Mouse (Mus musculus) left cerebral cortex, adult 2 months (tissue): Measurements from ENCODE around the gene Sec22a. TPM values are rescaled to one million over a fixed set of nuclear protein-coding genes. Genes with fewer than 3 reads are reported as not detected.

Source experiments
- DNase-seq, 2 experiments: peaks; one replicate each; pipeline ENCODE4 v3.0.0; 2021 to 2022; ENCODE audit warnings: low spot score in 2 of 2, mixed read lengths in 1 of 2; ENCODE audit errors: extremely low spot score in 1 of 2
- H3K27ac ChIP-seq: fragments of 200-600 bp; 2 replicates; pipeline ENCODE4 v1.8.1; 2022
- H3K4me3 ChIP-seq: fragments of 200-600 bp; 2 replicates; pipeline ENCODE4 v1.8.1; 2022
- CTCF ChIP-seq: fragments of 200-600 bp; IDR thresholded peaks from 2 replicates; pipeline ENCODE4 v1.8.1; 2022; ENCODE audit warnings: antibody characterized with exemption, mild to moderate bottlenecking, moderate library complexity
- intact Hi-C: fragments of 180-260 bp; cut with DNase I; formaldehyde crosslinking; loops from one replicate; pipeline ENCODE4 v1.15.1; 2025
- total RNA-seq, 2 experiments: library from RNA; stranded (reverse); gene quantifications; 2 replicates each; pipeline ENCODE4 v1.2.3; 2021

Gene Sec22a
- total RNA-seq, 2 experiments from 2014 or later = 12.9 to 14.1 TPM

DNA sequence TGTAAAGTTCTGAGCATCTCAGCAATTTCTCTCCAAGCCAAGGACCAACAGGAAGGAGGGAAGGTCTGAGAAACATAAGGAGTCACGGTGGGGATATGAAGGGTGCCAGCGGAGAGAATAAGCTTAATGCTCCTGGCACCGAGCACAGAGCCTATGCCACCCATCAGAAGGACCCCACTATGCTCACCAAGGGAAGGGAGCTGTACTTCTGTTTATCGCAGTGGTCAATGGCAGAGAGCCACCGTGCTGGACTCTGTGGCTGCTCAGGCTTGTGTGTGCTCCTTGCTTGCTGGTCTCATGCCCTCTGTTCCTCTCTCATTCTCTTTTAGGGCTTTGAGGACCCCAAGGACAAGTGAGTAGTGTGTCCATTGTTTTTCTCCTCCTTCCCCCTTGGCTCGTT lies 85.6 kb downstream of the Sec22a start:
- no peak overlapping the region for H3K4me3 ChIP-seq
- H3K27ac ChIP-seq = no peak overlapping the region
- DNase-seq = no peak
- intact Hi-C loops = no loop called here
- no peak for TF ChIP-seq CTCF

DNA sequence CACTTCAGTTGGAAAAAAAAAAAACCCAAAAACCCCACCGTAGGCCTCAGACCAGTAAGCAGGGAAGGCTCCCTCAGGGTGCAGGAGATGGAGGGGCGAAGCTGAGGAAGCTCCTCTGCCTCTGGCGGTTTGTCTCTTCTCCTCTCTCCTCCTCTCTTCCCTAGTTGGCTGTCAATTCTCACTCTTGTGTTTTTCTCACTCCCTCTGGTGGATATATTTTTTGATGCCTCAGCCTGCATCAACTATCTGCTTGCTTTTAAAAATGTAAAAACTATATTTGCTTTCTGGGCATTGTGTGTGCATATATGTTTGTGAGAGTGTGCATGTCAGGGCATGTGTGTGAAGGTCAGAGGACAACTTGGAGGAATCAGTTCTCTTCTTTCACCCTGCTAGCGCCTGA lies 91.3 kb downstream of the Sec22a start:
- intact Hi-C loops = no loop called here
- Histone ChIP-seq H3K4me3 (no peak overlapping the region), H3K27ac (no peak overlapping the region)
- peak; percentile 35; the same call in 1 of the 2 replicates for TF ChIP-seq CTCF
- DNase-seq = no peak

- Histone ChIP-seq H3K4me3 (no peak overlapping the region), H3K27ac (no peak overlapping the region)
- intact Hi-C loops = loop anchor here (2.0 kb wide), 1 partner anchor 215 kb away; no protein-coding TSS in a partner anchor
- no peak for DNase-seq
- peak; percentile 45 for TF ChIP-seq CTCF
These were observed 92.1 kb downstream of the Sec22a start for GRCm38 (mm10) chr16:35271572-35271971.

GRCm38 (mm10) chr16:35270945-35271344 lies 92.8 kb downstream of the Sec22a start:
- H3K27ac ChIP-seq = no peak overlapping the region
- H3K4me3 ChIP-seq = no peak overlapping the region
- TF ChIP-seq CTCF = no peak
- DNase-seq = no peak
- intact Hi-C loops = loop anchor here (1.0 to 2.0 kb wide), 3 partner anchors 116 to 214 kb away; no protein-coding TSS in a partner anchor

DNA sequence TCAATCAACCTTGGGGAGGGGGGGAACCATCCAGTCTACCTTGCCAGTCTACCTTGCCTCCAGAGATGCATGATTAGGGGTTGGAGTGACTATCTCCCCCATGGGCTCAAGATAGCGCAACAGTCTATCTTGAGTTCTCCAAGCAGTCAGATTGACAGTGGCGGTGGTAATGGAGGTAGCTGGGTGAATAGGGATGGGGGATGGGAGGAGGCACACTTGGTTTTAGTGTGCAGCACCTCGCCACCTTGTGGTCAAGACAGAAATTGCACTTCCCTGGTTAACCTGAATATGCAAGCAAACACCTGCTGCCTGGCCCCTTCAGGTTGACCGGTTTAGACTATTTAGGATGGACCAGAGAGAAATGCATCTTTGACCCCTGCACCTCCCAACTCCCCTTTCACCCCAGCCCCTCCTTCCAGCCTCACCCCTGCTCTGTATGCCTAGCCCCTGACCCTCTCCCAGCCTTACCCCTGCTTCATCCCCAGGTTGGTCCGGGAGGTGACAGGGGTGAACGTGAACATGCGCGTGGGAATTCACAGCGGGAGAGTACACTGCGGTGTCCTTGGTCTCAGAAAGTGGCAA lies 93.3 kb downstream of the Sec22a start:
- no peak overlapping the region for H3K4me3 ChIP-seq
- DNase-seq = peak; percentile 84 to 87
- peak; percentile 95 for TF ChIP-seq CTCF
- no peak overlapping the region for H3K27ac ChIP-seq
- intact Hi-C loops = loop anchor here (1.0 to 2.0 kb wide), 3 partner anchors 115 to 214 kb away; no protein-coding TSS in a partner anchor

Other genes starting within 250 kb of the Sec22a start
- 100 to 1,000 TPM in 1 of 2 experiments, 10 to 100 TPM in 1; 96.8 to 129 TPM for gene Adcy5, start 209.0 kb downstream of the Sec22a start, total RNA-seq
- gene Pdia5, start 127.0 kb upstream of the Sec22a start, total RNA-seq = 1 to 10 TPM; 3.4 to 4.6 TPM
- 10 to 100 TPM; 13.2 to 17.5 TPM for gene Sema5b, start 177.2 kb upstream of the Sec22a start, total RNA-seq